Mouse (Mus musculus) c-Kit-positive CD71-positive TER-119-positive erythroid progenitor cells, embryonic 14.5 days (primary cell): ENCODE results near the gene Dhx16.

ENCODE experiments used
- DNase-seq: peaks from one replicate; pipeline ENCODE4 v3.0.0-alpha.2; 2013; ENCODE audit warnings: low spot score

Dhx16 gene

GRCm38 (mm10) chr17:35860831-35861197 lies 18.8 kb upstream of the Dhx16 start:
- no peak for DNase-seq

GRCm38 (mm10) chr17:35861198-35861857 lies 18.3 kb upstream of the Dhx16 start, which contains the start of gene Nrm:
Gene Nrm, plus strand, starts transcription at chr17:35861318.
- peak; percentile 84 for DNase-seq

GRCm38 (mm10) chr17:35864832-35865353 lies 14.7 kb upstream of the Dhx16 start:
- DNase-seq, result no peak

- no peak for DNase-seq
Observed at GRCm38 (mm10) chr17:35865481-35866280, 13.9 kb upstream of the Dhx16 start, which contains the start of gene Ppp1r18. Gene Ppp1r18, plus strand, starts transcription at chr17:35865593.

GRCm38 (mm10) chr17:35866281-35866831 lies 13.3 kb upstream of the Dhx16 start:
- no peak for DNase-seq

- DNase-seq, result no peak
Observed at GRCm38 (mm10) chr17:35866911-35867890, 12.4 kb upstream of the Dhx16 start.

GRCm38 (mm10) chr17:35868165-35868820 lies 11.3 kb upstream of the Dhx16 start:
- DNase-seq, result no peak

GRCm38 (mm10) chr17:35868961-35869345 lies 10.7 kb upstream of the Dhx16 start:
- no peak for DNase-seq

- no peak for DNase-seq
Observed at GRCm38 (mm10) chr17:35869346-35870067, 10.1 kb upstream of the Dhx16 start.

GRCm38 (mm10) chr17:35870151-35870883 lies 9.3 kb upstream of the Dhx16 start:
- no peak for DNase-seq

- DNase-seq, result no peak
Observed at GRCm38 (mm10) chr17:35870884-35871696, 8.5 kb upstream of the Dhx16 start.

GRCm38 (mm10) chr17:35873774-35874519 lies 5.7 kb upstream of the Dhx16 start:
- DNase-seq, result peak; percentile 81

GRCm38 (mm10) chr17:35874721-35875120 lies 4.9 kb upstream of the Dhx16 start:
- no peak for DNase-seq

GRCm38 (mm10) chr17:35882924-35883323 lies 3.3 kb downstream of the Dhx16 start:
- no peak for DNase-seq

- DNase-seq, result no peak
Observed at GRCm38 (mm10) chr17:35883777-35884176, 4.2 kb downstream of the Dhx16 start.

GRCm38 (mm10) chr17:35887725-35888124 lies 8.1 kb downstream of the Dhx16 start:
- DNase-seq, result no peak

GRCm38 (mm10) chr17:35896781-35897643 lies 17.4 kb downstream of the Dhx16 start, which contains the start of gene 2310061I04Rik:
Gene 2310061I04Rik, minus strand, starts transcription at chr17:35897431.
- peak; percentile 84 for DNase-seq
